Mouse (Mus musculus): Measurements from ENCODE around the gene Olig1.
"Not testable (repeated sequence)": the region's sequence is repeated elsewhere in the genome, so short reads cannot be mapped to it uniquely, and the experiment has no call there.

Olig1 gene

GRCm38 (mm10) chr16:91246292-91246691 is 23.3 kb upstream of the Olig1 start:
- no peak for DNase-seq (ENCODE audit: extremely low spot score)

DNA sequence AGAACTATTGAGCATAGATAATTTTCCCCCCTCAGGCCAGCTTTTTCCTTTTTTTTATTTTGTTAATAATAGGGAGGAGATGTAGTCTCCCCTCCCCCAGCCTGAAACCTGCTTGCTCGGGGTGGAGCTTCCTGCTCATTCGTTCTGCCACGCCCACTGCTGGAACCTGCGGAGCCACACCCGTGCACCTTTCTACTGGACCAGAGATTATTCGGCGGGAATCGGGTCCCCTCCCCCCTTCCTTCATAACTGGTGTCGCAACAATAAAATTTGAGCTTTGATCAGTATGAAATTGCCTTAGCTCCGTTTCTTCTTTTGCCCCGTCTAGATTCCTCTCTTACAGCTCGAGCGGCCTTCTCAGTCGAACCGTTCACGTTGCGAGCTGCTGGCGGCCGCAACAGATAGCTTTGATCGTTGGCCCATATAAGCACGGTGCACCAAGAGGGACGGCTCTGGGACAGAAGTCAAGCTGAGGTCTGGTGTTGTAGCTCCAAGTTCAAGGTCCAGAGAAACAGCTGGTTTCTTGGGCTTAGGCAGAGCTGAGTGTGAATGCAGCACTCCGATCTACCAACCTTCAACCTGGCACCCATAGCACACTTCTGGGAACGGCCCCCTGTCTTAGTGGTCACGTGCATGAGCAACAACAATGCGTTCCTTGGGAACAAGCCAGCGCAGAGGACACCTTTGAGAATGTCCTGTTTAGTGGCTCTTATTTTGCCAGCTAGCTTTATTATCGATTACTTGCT is 14.0 kb upstream of the Olig1 start:
- DNase-seq (ENCODE audit: extremely low spot score): not testable (repeated sequence)

DNA sequence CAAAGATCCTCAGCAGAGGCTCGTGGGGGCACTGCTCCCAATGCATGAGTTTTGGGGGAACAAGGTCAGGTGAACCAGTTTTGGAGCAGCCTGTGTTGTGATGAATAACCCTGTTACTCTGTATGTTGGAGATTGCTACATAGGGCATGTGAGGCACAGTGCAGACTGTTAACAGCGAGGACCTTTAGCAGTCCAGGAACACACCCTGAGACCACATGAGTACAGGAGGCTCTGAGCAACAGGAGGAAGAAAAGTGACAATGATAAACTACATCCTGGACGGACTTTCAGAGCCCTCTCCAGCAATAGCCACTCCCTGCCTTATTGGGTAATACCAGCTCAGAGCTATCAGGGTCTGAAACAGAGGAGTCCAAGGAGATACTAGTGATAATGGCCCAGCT is 10.6 kb upstream of the Olig1 start:
- DNase-seq (ENCODE audit: extremely low spot score): no peak

DNA sequence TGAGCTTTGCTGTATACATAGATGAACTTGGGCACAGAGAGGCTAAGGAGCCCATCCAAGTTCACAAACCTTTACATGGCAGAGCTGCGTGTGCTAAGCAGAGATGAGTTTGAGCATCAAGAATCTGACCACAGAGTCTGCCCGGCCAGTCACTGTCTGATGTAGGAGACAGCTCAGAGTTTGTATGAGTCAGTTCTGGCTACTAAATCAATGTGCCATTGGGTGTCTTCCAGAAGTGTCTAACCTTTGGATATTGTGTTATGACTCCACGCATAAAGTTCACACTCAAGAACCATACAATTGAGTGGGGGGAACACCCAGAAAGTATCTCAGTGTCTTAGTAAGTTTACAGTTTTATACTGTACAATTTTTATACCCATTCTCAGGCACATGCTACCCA is 8.7 kb upstream of the Olig1 start:
- DNase-seq (ENCODE audit: extremely low spot score): no peak

- DNase-seq (ENCODE audit: extremely low spot score): no peak
Measured at GRCm38 (mm10) chr16:91262467-91263220, 6.9 kb upstream of the Olig1 start.

DNA sequence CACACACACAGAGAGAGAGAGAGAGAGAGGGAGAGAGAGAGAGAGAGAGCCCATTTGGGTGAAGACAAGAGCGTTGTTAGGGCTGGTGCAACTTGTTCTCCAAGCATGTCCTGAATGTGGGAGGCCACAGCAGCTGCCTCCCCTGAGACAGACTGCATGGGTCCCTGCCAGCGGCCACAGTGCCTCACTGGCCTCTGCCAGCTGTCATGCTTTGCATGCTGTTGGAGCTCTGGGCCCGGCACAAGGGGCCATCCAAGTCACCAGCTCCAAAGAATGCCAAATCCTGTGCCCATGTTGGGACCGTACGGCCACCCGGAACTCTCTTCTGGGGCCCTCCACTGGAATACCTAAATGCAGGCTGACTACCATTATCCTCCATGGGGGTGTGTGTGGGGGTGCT is 3.6 kb upstream of the Olig1 start:
- no peak for DNase-seq (ENCODE audit: extremely low spot score)

GRCm38 (mm10) chr16:91268724-91269452 is 684 bp upstream of the Olig1 start:
- no peak for DNase-seq (ENCODE audit: extremely low spot score)

DNA sequence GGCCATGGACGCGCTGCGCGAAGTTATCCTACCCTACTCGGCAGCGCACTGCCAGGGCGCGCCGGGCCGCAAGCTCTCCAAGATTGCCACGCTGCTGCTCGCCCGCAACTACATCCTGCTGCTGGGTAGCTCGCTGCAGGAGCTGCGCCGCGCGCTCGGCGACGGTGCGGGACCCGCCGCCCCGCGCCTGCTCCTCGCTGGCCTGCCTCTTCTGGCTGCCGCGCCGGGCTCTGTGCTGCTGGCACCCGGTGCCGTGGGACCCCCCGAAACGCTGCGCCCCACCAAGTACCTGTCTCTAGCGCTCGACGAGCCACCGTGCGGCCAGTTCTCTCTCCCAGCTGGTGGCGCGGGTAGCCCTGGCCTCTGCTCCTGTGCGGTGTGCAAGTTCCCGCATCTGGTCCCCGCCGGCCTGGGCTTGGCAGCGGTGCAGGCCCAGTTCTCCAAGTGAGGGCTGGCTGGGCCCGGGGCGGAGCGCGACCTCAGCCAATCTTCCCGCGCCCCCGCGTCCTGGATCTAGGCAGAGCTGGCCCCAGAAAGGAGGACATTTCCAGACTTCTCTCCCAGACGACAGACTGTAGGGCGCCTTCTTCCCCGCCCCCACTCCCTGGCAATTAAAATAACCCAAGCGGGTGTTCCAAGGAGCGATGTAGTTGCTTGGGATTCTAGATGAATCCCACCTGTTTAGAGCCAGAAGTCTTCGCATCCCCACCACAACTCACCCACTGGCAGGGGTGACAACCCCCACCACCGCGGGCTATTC is 820 bp downstream of the Olig1 start:
- DNase-seq (ENCODE audit: extremely low spot score): peak; percentile 47

GRCm38 (mm10) chr16:91270982-91271549 is 1.5 kb downstream of the Olig1 start:
- peak; percentile 32 for DNase-seq (ENCODE audit: extremely low spot score)

DNA sequence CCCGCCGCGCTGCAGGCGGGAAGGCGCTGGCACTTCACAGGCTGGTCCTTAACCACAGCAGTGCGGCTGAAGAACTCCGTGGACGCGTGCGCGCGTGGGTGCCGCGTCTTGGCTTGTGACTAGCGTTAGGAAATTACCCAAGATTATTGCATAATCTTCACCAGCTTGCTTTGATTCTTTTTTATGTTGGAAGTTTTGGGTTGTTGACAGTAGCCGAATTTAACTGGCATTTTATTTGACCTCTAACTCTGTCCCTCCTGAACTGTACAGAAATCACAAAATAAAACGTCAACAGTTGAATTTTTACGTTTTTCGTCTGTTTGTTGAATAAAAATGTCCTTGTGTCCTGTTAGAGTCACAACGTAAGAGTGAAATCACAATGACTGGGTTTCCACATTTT is 2.1 kb downstream of the Olig1 start:
- no peak for DNase-seq (ENCODE audit: extremely low spot score)

DNA sequence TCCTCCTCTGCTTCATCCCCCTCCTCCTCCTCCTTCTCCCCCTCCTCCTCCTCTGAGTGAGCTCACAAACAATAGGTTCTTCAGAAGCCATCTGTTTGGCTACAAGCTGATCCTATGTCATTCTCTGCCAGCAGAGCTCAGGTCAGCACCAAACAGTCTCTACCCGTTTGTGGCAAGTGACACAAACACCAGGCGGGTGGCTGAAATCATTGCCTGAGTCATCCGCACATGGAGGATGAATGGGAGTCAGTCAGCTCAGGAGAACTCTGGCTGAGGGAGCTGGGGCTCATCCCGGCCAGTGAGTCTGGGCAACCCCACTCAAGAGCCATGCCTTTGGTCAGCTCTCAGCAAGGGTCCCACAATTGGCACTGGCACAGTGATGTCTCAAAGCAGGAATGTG is 10.9 kb downstream of the Olig1 start:
- no peak for DNase-seq (ENCODE audit: extremely low spot score)

DNA sequence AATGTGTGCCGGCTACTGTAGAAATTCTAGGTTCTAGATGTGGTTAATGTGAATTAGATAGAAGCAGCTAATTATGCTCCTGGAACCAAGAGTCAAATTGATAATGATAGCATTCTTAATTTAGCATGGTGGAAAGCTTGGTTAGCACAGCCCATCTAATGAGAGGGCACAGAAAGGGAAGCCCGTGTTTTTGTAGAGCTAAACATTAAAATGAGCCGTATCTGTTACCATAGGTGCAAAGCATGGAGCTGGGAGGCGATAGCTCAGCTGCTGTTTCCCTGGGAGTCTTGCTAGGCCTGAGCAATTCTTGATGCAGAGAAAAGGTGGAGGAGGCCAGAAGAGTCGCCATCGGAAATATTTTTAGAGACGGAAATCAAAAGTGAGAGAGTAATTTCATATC is 22.5 kb downstream of the Olig1 start:
- DNase-seq (ENCODE audit: extremely low spot score): no peak

DNA sequence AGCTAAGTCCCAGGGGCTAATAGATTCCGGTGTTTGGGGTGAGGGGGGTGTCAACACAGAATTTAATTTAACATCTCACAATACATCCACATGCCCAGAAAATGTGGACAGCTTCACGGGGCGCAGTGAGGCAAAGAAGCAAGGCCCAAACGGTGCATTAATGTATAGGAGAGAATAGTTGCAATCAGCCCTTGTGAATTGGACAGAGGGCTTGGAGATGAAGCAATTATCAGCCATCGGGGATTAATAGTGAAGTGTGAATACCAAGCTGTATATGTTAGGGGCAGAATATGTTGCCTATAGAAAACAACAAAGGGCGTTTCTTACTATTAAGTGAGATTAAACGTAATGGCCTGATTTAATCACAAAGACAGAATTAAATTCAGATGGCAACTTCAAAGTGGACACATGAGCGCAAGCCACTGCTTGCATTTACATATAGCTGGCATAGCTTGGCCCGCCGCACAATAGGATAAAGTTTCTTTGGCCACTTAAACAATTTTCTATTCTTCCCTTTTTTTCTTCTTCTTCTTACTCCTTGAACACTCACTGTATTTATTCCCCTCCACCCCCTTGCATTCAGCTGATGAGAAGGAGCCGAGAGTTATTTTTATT is 23.3 kb downstream of the Olig1 start:
- no peak for DNase-seq (ENCODE audit: extremely low spot score)

- DNase-seq (ENCODE audit: extremely low spot score): no peak
Measured at GRCm38 (mm10) chr16:91297726-91298125, 28.2 kb downstream of the Olig1 start.

- no peak for DNase-seq (ENCODE audit: extremely low spot score)
Measured at GRCm38 (mm10) chr16:91299412-91299811, 29.8 kb downstream of the Olig1 start.

GRCm38 (mm10) chr16:91300641-91301441 is 31.3 kb downstream of the Olig1 start:
- DNase-seq (ENCODE audit: extremely low spot score): no peak

- peak; percentile 50 for DNase-seq (ENCODE audit: extremely low spot score)
Measured at GRCm38 (mm10) chr16:91301454-91301853, 31.9 kb downstream of the Olig1 start.

DNA sequence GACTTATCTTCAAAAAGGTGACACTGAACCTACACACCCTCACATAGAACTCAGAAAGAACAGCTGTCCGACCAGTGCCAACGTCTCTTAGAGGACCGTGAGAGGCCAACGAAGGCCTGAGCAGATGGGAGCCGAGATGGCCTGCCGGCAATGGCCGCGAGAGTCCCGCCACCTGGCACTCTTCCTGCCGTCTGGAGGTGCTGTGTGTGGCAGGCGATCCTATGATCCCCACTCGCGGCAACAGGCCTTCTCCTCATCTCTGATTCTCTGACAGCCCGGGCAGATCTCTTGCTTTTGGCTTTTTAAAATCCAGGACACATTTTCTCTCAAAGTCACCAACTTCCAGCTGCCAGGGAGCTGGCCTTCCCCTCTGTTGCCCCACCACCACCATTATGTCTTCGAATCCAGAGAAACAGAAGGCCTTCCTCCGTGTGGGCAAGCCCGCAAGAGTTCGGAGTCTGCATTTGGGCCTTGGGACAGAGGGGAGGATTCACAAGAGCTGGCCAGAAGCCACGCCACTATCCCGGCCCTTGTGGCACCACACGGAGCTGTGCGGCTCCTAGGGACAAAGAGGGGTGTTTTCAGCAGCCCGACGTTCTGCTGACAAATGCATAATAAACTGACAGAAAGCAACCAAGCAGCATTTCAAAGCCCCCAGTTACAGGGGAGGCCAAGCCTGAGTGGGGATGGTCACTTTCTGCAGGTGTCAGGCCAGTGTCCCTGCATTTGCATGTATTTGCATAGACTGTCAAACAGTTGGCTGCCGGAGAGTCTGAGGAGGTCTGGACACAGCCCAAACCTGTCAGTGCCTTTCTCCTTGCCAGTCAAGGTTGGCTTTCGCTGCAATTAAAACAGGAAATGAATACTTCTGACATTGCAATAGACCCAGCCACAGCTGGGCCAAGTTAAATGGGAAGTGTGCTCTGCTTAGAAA is 34.5 kb downstream of the Olig1 start:
- DNase-seq (ENCODE audit: extremely low spot score): no peak

DNA sequence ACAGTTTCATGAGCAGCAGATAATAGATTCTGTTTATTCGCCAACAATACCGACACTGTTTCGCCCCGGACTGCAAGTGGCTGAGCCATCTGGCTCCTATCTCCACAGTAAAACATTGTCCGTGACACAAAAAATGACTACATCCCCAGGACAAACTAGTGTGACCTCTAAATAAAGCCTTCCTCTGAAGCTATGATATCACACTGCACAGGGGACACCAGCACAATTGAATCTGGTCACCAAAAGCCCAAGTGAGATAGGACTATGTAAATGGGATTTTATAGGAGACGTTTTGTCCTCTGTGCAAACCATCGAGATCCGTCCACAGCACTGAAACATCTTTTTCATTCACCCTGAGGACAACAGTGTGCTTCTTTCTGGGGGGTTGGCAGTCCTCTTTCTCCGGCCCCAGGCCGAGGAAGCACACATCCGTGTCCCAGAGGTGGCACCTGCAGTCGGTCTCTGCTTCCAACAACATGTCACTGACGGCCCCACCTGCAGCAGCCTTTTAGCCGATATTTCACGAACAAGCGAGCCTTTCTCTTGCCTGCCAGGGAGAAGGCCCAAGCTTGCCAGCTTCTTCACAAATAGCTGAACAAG is 36.0 kb downstream of the Olig1 start:
- no peak for DNase-seq (ENCODE audit: extremely low spot score)
